Mouse (Mus musculus): Measurements from ENCODE around the gene Bst2. TPM values are rescaled to one million over a fixed set of nuclear protein-coding genes. Genes with fewer than 3 reads are reported as not detected.
"Not testable (repeated sequence)": the region's sequence is repeated elsewhere in the genome, so short reads cannot be mapped to it uniquely, and the experiment has no call there.

The Bst2 gene
- polyA plus RNA-seq, 1 experiment from 2014 or later: 21.9 TPM

DNA sequence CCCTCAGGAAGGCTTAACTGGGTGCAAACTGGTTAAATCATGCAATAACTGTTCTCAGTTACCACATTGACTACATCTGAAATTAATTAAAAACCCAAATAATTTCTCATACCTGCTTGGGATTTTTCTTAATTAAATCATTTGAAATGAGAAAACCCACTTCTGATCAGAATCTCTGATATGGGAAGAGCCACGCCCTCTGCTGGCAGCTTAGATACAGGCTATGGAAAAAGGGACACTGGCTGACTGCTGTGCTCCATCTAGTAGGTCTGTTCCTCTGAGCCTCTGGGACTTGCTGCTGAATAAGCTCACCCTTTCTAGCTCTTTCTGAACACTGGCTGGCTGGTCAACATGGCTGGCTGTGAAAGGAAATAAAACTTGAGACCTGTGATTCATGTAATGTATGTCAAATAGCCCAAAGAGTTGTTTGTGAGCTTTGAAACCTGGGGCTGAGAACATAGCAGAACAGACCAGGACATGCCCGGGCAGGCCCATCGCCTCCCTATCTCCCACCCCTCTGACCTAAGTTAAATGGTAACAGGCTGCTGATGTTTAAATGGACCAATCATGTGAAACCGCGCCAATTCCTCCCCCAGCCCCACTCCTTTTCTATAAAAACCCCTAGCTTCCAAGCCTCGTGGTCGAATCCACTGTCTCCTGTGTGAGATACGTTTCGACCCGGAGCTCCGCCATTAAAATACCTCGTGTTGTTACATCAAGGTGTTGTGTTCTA is 6.4 kb downstream of the Bst2 start:
- H3K27me3 ChIP-seq (replicated peaks; ENCODE audit: control insufficient read depth, insufficient read depth, low read length): peaks cover 10% of the 10 kb centered on the region
- H3K4me3 ChIP-seq (ENCODE audit: low read depth, low read length); H3K9ac ChIP-seq (ENCODE audit: low read depth, low read length); H3K36me3 ChIP-seq (ENCODE audit: control insufficient read depth, insufficient read depth, low read length); ATAC-seq (replicated peaks; ENCODE audit: low FRiP score); H3K9me3 ChIP-seq (ENCODE audit: control insufficient read depth, low read length); DNase-seq (ENCODE audit: low spot score); H3K4me1 ChIP-seq (replicated peaks; ENCODE audit: control insufficient read depth, insufficient read depth, low read length); H3K4me2 ChIP-seq; H3K27ac ChIP-seq (ENCODE audit: low read depth, low read length): not testable (repeated sequence)
- WGBS: 73% methylated on average over 5 of the region's 12 CpGs

DNA sequence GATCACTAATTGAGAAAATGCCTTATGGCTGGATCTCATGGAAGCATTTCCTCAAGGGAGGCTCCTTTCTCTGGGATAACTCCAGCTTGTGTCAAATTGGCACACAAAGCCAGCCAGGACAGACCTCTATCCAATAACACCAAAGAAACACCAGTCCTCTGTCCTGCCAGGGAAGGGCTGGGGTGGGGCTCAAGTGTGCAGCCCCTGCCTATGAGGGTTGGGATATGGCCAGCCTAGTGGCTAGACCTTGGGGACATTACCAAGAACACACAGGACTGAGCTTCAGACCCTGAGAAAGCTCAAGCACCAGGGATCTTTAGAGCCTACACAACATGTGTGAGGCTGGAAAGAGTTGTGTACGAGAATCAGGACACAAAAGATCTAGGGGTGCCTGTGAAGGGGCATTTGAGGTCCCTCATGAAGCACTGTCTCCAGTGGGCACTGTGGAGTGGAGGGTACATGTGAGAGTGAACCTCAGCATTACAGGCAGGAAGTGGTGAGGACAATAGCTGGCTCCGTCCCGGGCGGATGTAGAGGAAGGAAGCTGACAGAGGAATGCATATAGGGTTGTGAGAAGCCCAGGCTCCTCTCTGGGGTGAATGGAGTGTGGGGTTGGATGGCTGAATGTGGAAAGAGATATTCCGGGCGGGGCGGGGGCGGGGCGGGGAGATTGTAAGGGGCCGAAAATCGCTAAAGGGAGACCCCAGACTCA is 8.7 kb downstream of the Bst2 start:
- H3K4me2 ChIP-seq: no peak overlapping the region
- DNase-seq (ENCODE audit: low spot score): no peak
- H3K27me3 ChIP-seq (replicated peaks; ENCODE audit: control insufficient read depth, insufficient read depth, low read length): peaks cover 26% of the 10 kb centered on the region
- no peak overlapping the region for H3K9ac ChIP-seq (ENCODE audit: low read depth, low read length)
- H3K9me3 ChIP-seq (ENCODE audit: control insufficient read depth, low read length): no peaks in the 10 kb centered on the region
- ATAC-seq (replicated peaks; ENCODE audit: low FRiP score): peak; percentile 51; the same call in 1 of the 2 replicates
- WGBS: 48% methylated on average over 11 of the region's 11 CpGs
- no peak overlapping the region for H3K4me3 ChIP-seq (ENCODE audit: low read depth, low read length)
- peaks cover 14% of the 10 kb centered on the region for H3K4me1 ChIP-seq (replicated peaks; ENCODE audit: control insufficient read depth, insufficient read depth, low read length)
- no peak overlapping the region for H3K27ac ChIP-seq (ENCODE audit: low read depth, low read length)
- no peaks in the 10 kb centered on the region for H3K36me3 ChIP-seq (ENCODE audit: control insufficient read depth, insufficient read depth, low read length)

DNA sequence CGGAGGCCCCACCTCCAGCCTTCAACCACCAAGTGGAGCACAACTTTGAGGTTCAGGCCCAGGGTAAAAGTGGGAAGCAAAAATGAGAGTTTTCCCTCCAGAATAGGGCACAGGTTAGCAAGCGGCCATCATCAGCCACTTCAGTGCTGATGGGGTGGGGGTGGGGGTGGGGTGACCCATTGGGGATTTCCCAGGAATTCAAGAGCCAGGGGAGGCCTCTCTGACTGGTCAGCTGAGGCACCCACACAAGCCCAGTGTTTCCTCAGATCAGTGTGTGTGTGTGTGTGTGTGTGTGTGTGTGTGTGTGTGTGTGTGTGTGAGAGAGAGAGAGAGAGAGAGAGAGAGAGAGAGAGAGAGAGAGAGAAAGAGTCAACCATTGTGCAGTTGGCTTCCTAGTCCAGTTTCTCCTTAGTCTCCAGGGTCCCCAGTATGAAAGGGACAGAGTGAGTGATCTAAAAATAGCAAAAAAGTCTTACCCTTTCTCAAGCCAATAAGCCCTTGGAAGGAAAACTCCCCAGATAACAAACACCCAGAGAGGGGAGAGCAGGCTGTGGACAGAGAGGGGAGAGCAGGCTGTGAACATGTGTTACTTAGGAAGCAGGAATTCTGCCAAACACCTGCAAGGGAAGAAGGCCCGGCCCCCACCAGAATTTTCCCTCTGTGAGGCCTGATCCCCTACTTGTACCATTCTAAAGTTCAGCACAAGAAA is 9.9 kb downstream of the Bst2 start:
- Histone ChIP-seq H3K4me1 (replicated peaks; ENCODE audit: control insufficient read depth, insufficient read depth, low read length) (peaks cover 14% of the 10 kb centered on the region), H3K4me3 (ENCODE audit: low read depth, low read length) (no peak overlapping the region), H3K9me3 (ENCODE audit: control insufficient read depth, low read length) (no peaks in the 10 kb centered on the region), H3K27ac (ENCODE audit: low read depth, low read length) (no peak overlapping the region; the same call in 1 of the 2 replicates), H3K4me2 (no peak overlapping the region), H3K9ac (ENCODE audit: low read depth, low read length) (no peak overlapping the region), H3K36me3 (ENCODE audit: control insufficient read depth, insufficient read depth, low read length) (no peaks in the 10 kb centered on the region), H3K27me3 (replicated peaks; ENCODE audit: control insufficient read depth, insufficient read depth, low read length) (peaks cover 26% of the 10 kb centered on the region)
- no peak for ATAC-seq (replicated peaks; ENCODE audit: low FRiP score)
- DNase-seq (ENCODE audit: low spot score): no peak
- WGBS: 41% methylated on average over 3 of the region's 3 CpGs

DNA sequence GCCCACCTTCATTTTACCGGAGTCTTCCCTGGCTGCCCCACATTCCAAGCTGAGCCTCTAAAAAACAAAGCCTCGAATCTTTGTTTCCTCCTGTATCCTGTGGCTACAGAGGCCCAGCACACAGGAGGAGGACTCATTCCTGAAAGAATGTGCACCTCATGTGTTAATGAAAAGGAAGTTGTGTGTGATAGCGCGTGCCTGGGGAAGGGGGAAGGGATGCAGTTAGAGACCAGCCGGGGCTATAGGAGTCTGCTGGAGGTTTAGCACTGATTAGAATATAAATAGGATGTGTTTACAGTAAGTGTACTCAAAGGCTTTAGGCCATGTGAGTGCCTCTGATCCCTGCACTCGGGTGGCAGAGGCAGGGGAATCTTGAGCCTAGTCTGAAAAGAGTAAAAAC is 11.0 kb downstream of the Bst2 start:
- ATAC-seq (replicated peaks; ENCODE audit: low FRiP score) (no peak), DNase-seq (ENCODE audit: low spot score) (no peak)
- Histone ChIP-seq H3K4me3 (ENCODE audit: low read depth, low read length) (no peak overlapping the region), H3K9me3 (ENCODE audit: control insufficient read depth, low read length) (no peaks in the 10 kb centered on the region), H3K27ac (ENCODE audit: low read depth, low read length) (no peak overlapping the region), H3K36me3 (ENCODE audit: control insufficient read depth, insufficient read depth, low read length) (no peaks in the 10 kb centered on the region), H3K9ac (ENCODE audit: low read depth, low read length) (no peak overlapping the region), H3K4me1 (replicated peaks; ENCODE audit: control insufficient read depth, insufficient read depth, low read length) (peaks cover 14% of the 10 kb centered on the region), H3K4me2 (no peak overlapping the region), H3K27me3 (replicated peaks; ENCODE audit: control insufficient read depth, insufficient read depth, low read length) (peaks cover 26% of the 10 kb centered on the region)
- WGBS: 9% methylated on average over 6 of the region's 6 CpGs

DNA sequence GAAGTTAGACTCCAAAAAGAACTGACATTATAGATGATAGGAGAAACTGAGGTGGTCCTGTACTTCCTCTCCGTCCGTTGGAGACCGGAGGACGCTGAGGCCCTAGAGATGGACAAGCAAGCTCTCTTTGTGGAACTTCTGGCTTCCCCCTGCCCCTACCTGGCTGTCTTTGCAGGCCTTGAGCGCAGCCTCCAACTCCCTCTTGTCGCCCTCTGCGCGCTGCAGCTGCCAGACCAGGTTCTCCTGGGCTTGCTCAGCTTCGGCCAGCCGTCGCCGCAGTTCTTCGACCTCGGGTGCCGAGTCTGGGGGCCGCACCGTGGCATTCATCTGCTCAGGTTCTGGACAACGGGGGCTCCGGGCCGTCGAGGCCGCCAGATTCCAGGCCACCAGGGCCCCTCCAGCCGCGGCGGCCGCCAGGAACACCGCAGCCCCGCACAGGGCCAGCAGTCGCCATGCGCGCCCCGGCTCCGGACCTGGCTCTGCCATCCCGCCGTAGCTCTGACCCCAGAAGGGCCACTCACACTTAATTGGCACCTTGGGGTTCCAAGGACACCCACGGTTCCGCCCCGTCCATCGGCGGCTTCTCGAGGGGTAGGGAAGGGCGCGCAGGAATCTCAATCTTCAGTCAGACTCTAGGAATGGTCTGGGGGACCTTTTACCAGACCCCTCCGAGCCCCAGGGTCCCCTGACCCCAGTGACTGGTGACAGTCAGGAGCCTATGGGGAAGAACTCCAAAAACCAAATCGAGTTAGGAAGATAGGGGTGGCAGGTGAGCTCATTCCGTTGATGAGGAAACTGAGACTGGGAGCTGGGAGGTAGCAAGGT is 11.8 kb downstream of the Bst2 start, which contains the start of gene Ccdc194:
TSS of gene Ccdc194 (minus strand) at position 486 of the 825 bp plus-strand sequence.
- peak within 1 kb of the TSS; percentile 45 for H3K4me2 ChIP-seq
- no peaks in the 10 kb centered on the region for H3K36me3 ChIP-seq (ENCODE audit: control insufficient read depth, insufficient read depth, low read length)
- H3K9ac ChIP-seq (ENCODE audit: low read depth, low read length): no peak within 1 kb of the TSS
- 23% methylated on average over 46 of the region's 46 CpGs for WGBS
- no peaks in the 10 kb centered on the region for H3K9me3 ChIP-seq (ENCODE audit: control insufficient read depth, low read length)
- H3K4me3 ChIP-seq (ENCODE audit: low read depth, low read length): peak within 1 kb of the TSS; percentile 10; the same call in 1 of the 2 replicates
- H3K27ac ChIP-seq (ENCODE audit: low read depth, low read length): no peak within 1 kb of the TSS
- ATAC-seq (replicated peaks; ENCODE audit: low FRiP score): no peak
- H3K4me1 ChIP-seq (replicated peaks; ENCODE audit: control insufficient read depth, insufficient read depth, low read length): peaks cover 14% of the 10 kb centered on the region
- peaks cover 26% of the 10 kb centered on the region for H3K27me3 ChIP-seq (replicated peaks; ENCODE audit: control insufficient read depth, insufficient read depth, low read length)
- peak; percentile 44 for DNase-seq (ENCODE audit: low spot score)

DNA sequence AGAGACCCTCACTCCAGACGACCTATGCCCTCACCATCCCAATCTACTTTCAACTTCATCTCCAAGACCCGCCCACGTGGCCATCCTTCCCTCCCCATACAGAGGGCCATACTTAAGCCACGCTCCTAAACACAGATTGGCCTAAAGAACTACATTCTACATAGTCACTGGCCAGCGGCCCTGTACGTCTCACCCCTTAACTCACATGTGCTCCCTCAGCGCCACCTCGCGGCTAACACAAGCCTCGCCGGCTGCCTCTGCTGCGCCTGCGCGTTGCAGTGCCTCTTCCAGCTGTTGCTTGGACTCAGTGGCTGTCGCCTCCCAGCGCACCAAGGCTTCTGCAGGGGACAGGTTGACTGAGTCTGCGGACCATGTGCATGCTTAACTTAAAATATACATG is 15.6 kb downstream of the Bst2 start:
- no peaks in the 10 kb centered on the region for H3K36me3 ChIP-seq (ENCODE audit: control insufficient read depth, insufficient read depth, low read length)
- ATAC-seq (replicated peaks; ENCODE audit: low FRiP score) (peak; percentile 85), DNase-seq (ENCODE audit: low spot score) (peak; percentile 89)
- H3K4me3 ChIP-seq (ENCODE audit: low read depth, low read length): no peak overlapping the region
- no peaks in the 10 kb centered on the region for H3K9me3 ChIP-seq (ENCODE audit: control insufficient read depth, low read length)
- peaks cover 14% of the 10 kb centered on the region for H3K4me1 ChIP-seq (replicated peaks; ENCODE audit: control insufficient read depth, insufficient read depth, low read length)
- no peak overlapping the region for H3K9ac ChIP-seq (ENCODE audit: low read depth, low read length)
- peaks cover 22% of the 10 kb centered on the region for H3K27me3 ChIP-seq (replicated peaks; ENCODE audit: control insufficient read depth, insufficient read depth, low read length)
- no peak overlapping the region for H3K27ac ChIP-seq (ENCODE audit: low read depth, low read length)
- peak overlapping the region; percentile 11; the same call in 1 of the 2 replicates for H3K4me2 ChIP-seq
- WGBS: 2% methylated on average over 17 of the region's 17 CpGs

DNA sequence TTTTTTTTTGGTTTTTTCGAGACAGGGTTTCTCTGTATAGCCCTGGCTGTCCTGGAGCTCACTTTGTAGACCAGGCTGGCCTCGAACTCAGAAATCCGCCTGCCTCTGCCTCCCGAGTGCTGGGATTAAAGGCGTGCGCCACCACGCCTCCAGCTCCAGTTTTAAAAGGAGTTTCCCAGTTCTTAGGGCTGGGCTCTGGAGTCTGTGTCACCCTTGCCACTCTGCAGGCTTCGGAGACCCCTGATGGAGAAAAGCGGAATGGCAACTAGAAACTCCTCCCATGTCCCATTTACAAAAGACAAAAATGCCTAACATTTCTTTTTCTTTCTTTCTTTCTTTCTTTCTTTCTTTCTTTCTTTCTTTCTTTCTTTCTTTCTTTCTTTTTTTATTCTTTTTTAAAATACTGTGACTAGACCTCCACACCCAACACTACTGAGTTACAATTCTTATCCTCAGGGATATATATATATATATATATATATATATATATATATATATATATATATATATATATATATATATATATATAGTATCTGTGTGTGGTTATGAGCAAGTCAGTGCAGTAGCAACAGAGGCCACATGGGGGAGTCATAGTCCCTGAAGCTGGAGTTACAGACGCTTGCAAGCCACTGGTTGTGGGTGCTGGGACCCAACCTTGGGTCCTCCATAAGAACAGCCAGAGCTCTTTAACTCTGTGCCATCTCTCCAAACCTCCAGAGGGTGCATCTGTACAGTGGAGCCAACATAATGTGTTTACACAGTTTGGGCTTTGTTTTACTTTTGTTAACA is 18.0 kb downstream of the Bst2 start:
- not testable (repeated sequence) for H3K9ac ChIP-seq (ENCODE audit: low read depth, low read length); H3K27me3 ChIP-seq (replicated peaks; ENCODE audit: control insufficient read depth, insufficient read depth, low read length); H3K36me3 ChIP-seq (ENCODE audit: control insufficient read depth, insufficient read depth, low read length); DNase-seq (ENCODE audit: low spot score); H3K4me1 ChIP-seq (replicated peaks; ENCODE audit: control insufficient read depth, insufficient read depth, low read length); H3K9me3 ChIP-seq (ENCODE audit: control insufficient read depth, low read length); H3K4me2 ChIP-seq; H3K4me3 ChIP-seq (ENCODE audit: low read depth, low read length); H3K27ac ChIP-seq (ENCODE audit: low read depth, low read length); ATAC-seq (replicated peaks; ENCODE audit: low FRiP score)
- 35% methylated on average over 9 of the region's 10 CpGs for WGBS

All from liver, embryonic 11.5 days (tissue).